Mouse (Mus musculus) lung, postnatal 4 days (tissue): Measurements from ENCODE around the gene Krt16.
"Not testable (repeated sequence)": the region's sequence is repeated elsewhere in the genome, so short reads cannot be mapped to it uniquely, and the experiment has no call there.

Source experiments
- DNase-seq, 2 experiments: peaks; one replicate each; pipeline ENCODE4 v3.0.0; 2021

The Krt16 gene

GRCm38 (mm10) chr11:100255514-100255913 is 6.8 kb upstream of the Krt16 start:
- no peak for DNase-seq

DNA sequence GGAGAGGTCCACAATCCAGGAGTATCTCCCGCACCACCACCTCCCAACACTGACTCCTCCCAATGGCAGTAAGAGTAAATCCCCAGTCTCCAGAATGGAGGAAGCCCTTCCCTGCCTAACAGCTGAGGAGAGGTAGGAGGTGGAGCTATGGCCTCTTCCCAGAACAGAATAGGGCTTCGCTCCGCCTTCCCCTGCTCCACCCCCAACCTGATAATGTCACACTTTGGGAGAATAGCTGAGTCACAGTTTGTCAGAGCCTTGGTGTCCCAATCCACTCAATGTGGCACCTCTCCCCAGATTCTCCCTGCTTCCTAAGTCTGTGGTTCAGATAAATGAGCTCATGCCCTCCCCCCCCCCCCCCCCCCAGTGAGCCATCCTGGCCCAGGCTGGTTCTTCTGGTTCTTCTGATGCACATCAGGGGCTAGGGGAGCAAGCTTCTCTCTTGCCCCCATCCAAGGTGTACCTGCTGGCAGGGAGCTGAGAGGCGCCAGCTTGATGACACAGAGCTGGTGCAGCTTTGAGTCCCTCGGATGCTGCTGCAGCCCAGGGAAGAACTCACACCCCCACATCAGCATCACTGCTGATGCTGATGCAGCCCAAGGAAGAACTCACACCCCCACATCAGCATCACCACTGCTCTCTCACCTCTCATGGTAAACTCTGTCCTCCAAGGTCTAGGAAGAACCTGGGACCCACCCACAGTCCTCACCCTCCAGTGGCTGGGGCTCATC is 5.8 kb upstream of the Krt16 start:
- DNase-seq, result no peak

- DNase-seq, result not testable (repeated sequence)
Observed at GRCm38 (mm10) chr11:100246471-100246870, 2.2 kb downstream of the Krt16 start.

DNA sequence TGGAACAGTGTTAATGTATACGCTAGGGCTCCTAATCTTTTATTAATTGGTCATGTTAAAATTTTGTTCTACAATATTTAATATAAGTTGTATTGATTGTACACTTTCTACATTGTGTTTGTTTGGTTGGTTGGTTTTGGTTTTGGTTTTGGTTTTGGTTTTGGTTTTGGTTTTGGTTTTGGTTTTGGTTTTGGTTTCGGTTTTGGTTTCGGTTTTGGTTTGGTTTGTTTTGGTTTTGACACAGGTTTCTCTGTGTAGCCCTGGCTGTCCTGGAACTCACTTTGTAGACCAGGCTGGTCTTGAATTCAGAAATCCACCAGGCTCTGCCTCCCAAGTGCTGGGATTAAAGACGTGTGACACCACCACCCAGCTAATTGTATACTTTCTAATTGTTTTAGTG is 8.4 kb downstream of the Krt16 start:
- DNase-seq, result not testable (repeated sequence)

- no peak for DNase-seq
Observed at GRCm38 (mm10) chr11:100221741-100222140, 27.0 kb downstream of the Krt16 start.

- DNase-seq, result no peak
Observed at GRCm38 (mm10) chr11:100219304-100219703, 29.4 kb downstream of the Krt16 start.

DNA sequence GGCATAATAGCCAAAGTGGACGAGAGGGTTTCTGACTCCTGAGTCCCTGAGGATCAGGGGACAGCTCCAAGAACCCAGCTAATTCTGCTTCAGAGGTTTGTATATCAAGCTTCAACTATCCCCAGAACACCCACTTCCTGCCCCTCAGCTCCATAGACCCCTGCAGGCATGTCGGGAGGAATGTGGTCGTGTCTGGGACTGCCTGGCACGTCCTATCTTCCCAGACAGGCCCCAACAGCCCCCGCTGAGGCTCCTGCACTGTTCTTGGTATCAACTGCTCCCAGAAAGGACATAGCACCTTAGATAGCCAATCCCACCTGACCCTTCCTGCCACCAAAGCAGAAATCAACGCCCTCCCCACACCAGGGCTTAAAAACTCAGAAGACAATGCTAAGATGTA is 40.2 kb downstream of the Krt16 start:
- DNase-seq, result no peak

DNA sequence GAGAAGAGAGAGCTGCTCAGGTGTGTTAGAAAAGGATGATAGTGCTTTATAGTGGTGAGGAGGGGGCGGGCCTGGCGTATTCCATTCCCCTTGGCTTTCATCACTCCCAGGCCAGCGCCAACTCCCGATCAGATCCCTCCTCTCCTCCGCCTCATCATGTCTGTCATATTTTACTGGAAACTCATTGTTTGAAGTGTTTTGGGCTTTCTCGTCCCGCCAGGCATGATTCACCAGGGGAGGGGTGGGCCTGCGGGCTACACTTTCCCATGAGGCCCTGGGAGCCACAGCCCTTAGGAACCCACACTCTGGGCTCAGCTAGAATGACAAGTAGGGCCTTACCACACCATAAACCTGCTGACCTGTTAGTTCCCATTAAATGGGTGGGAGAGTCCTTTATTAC is 41.2 kb downstream of the Krt16 start, which contains the start of gene Krt14:
Gene Krt14, minus strand, starts transcription at position 51 of the 400 bp plus-strand sequence.
- no peak for DNase-seq

- peak in 1 of 2 experiments; percentile 51 for DNase-seq
Observed at GRCm38 (mm10) chr11:100203448-100203847, 45.3 kb downstream of the Krt16 start.

GRCm38 (mm10) chr11:100202906-100203305 is 45.8 kb downstream of the Krt16 start:
- no peak for DNase-seq

GRCm38 (mm10) chr11:100200104-100200820 is 48.4 kb downstream of the Krt16 start:
- DNase-seq, result peak in 1 of 2 experiments; percentile 24

GRCm38 (mm10) chr11:100198666-100199065 is 50.0 kb downstream of the Krt16 start:
- DNase-seq, result no peak
